Mouse (Mus musculus) midbrain, postnatal 0 days (tissue): ENCODE data around the gene Haghl. TPM values are rescaled to one million over a fixed set of nuclear protein-coding genes. Genes with fewer than 3 reads are reported as not detected.
A peak's percentile ranks its signal among the peaks of the same experiment; 100 is the strongest.

Source experiments
- ATAC-seq: fragments of 200-750 bp; cut with Nextera tagmentation; 2 replicates; pipeline ENCODE4 v1.8.0; 2017; ENCODE audit warnings: moderate number of reproducible peaks, mild to moderate bottlenecking, moderate TSS enrichment, moderate library complexity; ENCODE audit not compliant: low FRiP score
- DNase-seq: peaks from one replicate; pipeline ENCODE4 v3.0.0-alpha.2; 2015; ENCODE audit warnings: low spot score
- H3K27ac ChIP-seq: fragments of 300-500 bp; sonication (generic); 2 replicates; pipeline ENCODE4 v1.5.1; 2014; ENCODE audit warnings: low read depth, mild to moderate bottlenecking, low read length, mixed read lengths
- H3K27me3 ChIP-seq: fragments of 300-500 bp; sonication (generic); 2 replicates; pipeline ENCODE4 v1.6.1; 2014; ENCODE audit warnings: low read length, control low read depth, mixed read lengths; ENCODE audit not compliant: insufficient read depth
- H3K36me3 ChIP-seq: fragments of 300-500 bp; sonication (generic); 2 replicates; pipeline ENCODE4 v1.6.1; 2014; ENCODE audit warnings: low read length, control low read depth, mixed read lengths; ENCODE audit not compliant: insufficient read depth
- H3K4me1 ChIP-seq: fragments of 300-500 bp; sonication (generic); 2 replicates; pipeline ENCODE4 v1.6.1; 2014; ENCODE audit warnings: mild to moderate bottlenecking, control low read depth, antibody characterized with exemption, low read length, mixed read lengths; ENCODE audit not compliant: insufficient read depth
- H3K4me2 ChIP-seq: fragments of 300-500 bp; sonication (generic); 2 replicates; pipeline ENCODE4 v1.6.1; 2014; ENCODE audit warnings: low read depth, mild to moderate bottlenecking, low read length, mixed read lengths; ENCODE audit not compliant: poor library complexity, severe bottlenecking
- H3K4me3 ChIP-seq: fragments of 300-500 bp; sonication (generic); 2 replicates; pipeline ENCODE4 v1.5.1; 2014; ENCODE audit warnings: low read depth, mild to moderate bottlenecking, low read length, moderate library complexity
- H3K9ac ChIP-seq: fragments of 300-500 bp; sonication (generic); replicated peaks from 2 replicates; pipeline ENCODE4 v1.6.1; 2014; ENCODE audit warnings: mild to moderate bottlenecking, low read length, moderate library complexity, mixed read lengths; ENCODE audit not compliant: poor library complexity, severe bottlenecking
- H3K9me3 ChIP-seq: fragments of 300-500 bp; sonication (generic); 2 replicates; pipeline ENCODE4 v1.6.1; 2016; ENCODE audit warnings: low read length, control low read depth
- CTCF ChIP-seq: IDR thresholded peaks from 2 replicates; pipeline ENCODE4 v1.5.1; 2016; ENCODE audit warnings: antibody characterized with exemption, mild to moderate bottlenecking
- WGBS: fragments of 180-500 bp; shearing (Covaris S2); extraction: QIAGEN DNeasy Blood & Tissue Kit; methylation state at CpG from one replicate; pipeline ENCODE4 v1.1.7; 2014; 5-methylcytosine and 5-hydroxymethylcytosine counted together
- polyA plus RNA-seq: library from polyadenylated mRNA; unstranded; fragments of >200 nt; fragmentation: Nextera tagmentation; extraction: Ambion mirVana; gene quantifications from 2 replicates; pipeline ENCODE4 v1.2.1, GENCODE M21; 2015
- total RNA-seq: library from RNA; depleted of rRNA; stranded (reverse); fragments of >200 nt; gene quantifications from 2 replicates; pipeline ENCODE4 v1.2.3, GENCODE M21; 2014

Haghl gene
- total and polyA plus RNA-seq, 2 experiments from 2014 or later, result 149 to 206 TPM

GRCm38 (mm10) chr17:25781339-25781738 is 4.1 kb downstream of the Haghl start:
- Histone ChIP-seq H3K9ac (no peak overlapping the region), H3K9me3 (no peaks in the 10 kb centered on the region), H3K27me3 (no peaks in the 10 kb centered on the region), H3K27ac (no peak overlapping the region), H3K36me3 (peaks cover 44% of the 10 kb centered on the region), H3K4me2 (no peak overlapping the region), H3K4me3 (no peak overlapping the region), H3K4me1 (peaks cover 11% of the 10 kb centered on the region)
- DNase-seq (no peak), ATAC-seq (no peak)
- TF ChIP-seq CTCF, result no peak
- WGBS, result 85% methylated on average over 6 of the region's 6 CpGs

GRCm38 (mm10) chr17:25777948-25778347 is 7.5 kb downstream of the Haghl start:
- Histone ChIP-seq H3K4me3 (no peak overlapping the region), H3K9me3 (no peaks in the 10 kb centered on the region), H3K4me1 (peaks cover 7% of the 10 kb centered on the region), H3K36me3 (peaks cover 34% of the 10 kb centered on the region), H3K9ac (no peak overlapping the region), H3K27me3 (no peaks in the 10 kb centered on the region), H3K4me2 (no peak overlapping the region), H3K27ac (no peak overlapping the region)
- DNase-seq (no peak), ATAC-seq (no peak)
- WGBS, result 96% methylated on average over 5 of the region's 5 CpGs
- no peak for TF ChIP-seq CTCF

GRCm38 (mm10) chr17:25775318-25776062 is 10.0 kb downstream of the Haghl start:
- Histone ChIP-seq H3K4me1 (peaks cover 7% of the 10 kb centered on the region), H3K9me3 (no peaks in the 10 kb centered on the region), H3K27ac (no peak overlapping the region), H3K4me3 (no peak overlapping the region), H3K9ac (no peak overlapping the region), H3K36me3 (peaks cover 11% of the 10 kb centered on the region; the same call in 1 of the 2 replicates), H3K27me3 (no peaks in the 10 kb centered on the region), H3K4me2 (no peak overlapping the region)
- WGBS, result 81% methylated on average over 10 of the region's 10 CpGs
- ATAC-seq (no peak), DNase-seq (no peak)
- TF ChIP-seq CTCF, result no peak

- DNase-seq (peak; percentile 97), ATAC-seq (peak; percentile 79)
- TF ChIP-seq CTCF, result peak; percentile 100
- no peaks in the 10 kb centered on the region for H3K9me3 ChIP-seq
- under 1% methylated on average over 37 of the region's 37 CpGs for WGBS
- peaks cover 7% of the 10 kb centered on the region for H3K4me1 ChIP-seq
- H3K27ac ChIP-seq, result no peak within 1 kb of the TSS
- 0 out of 2 replicates have a peak, but pooled peaks cover 6% of the 10 kb centered on the region for H3K36me3 ChIP-seq
- peak within 1 kb of the TSS; percentile 86 for H3K9ac ChIP-seq
- H3K4me2 ChIP-seq, result peak within 1 kb of the TSS; percentile 78
- peak within 1 kb of the TSS; percentile 61 for H3K4me3 ChIP-seq
- no peaks in the 10 kb centered on the region for H3K27me3 ChIP-seq
Observed at GRCm38 (mm10) chr17:25773549-25774120, 11.8 kb downstream of the Haghl start, which contains the start of gene Narfl. Gene Narfl, plus strand, starts transcription at chr17:25773776.

- TF ChIP-seq CTCF, result no peak
- 61% methylated on average over 9 of the region's 9 CpGs for WGBS
- no peak for ATAC-seq
Observed at GRCm38 (mm10) chr17:25769331-25769730, 16.1 kb downstream of the Haghl start.

GRCm38 (mm10) chr17:25765886-25766285 is 19.6 kb downstream of the Haghl start:
- H3K27me3 ChIP-seq, result no peaks in the 10 kb centered on the region
- ATAC-seq (no peak), DNase-seq (peak; percentile 21)
- no peaks in the 10 kb centered on the region for H3K9me3 ChIP-seq
- H3K4me2 ChIP-seq, result no peak overlapping the region
- WGBS, result 55% methylated on average over 5 of the region's 5 CpGs
- no peak overlapping the region for H3K4me3 ChIP-seq
- H3K27ac ChIP-seq, result no peak overlapping the region
- no peaks in the 10 kb centered on the region for H3K36me3 ChIP-seq
- H3K9ac ChIP-seq, result no peak overlapping the region
- H3K4me1 ChIP-seq, result no peaks in the 10 kb centered on the region
- no peak for TF ChIP-seq CTCF

More at GRCm38 (mm10) chr17:25769331-25769730, 16.1 kb downstream of the Haghl start:
- DNase-seq, result no peak
- Histone ChIP-seq H3K4me3 (no peak overlapping the region), H3K36me3 (no peaks in the 10 kb centered on the region), H3K4me2 (no peak overlapping the region), H3K4me1 (peaks cover 2% of the 10 kb centered on the region), H3K27me3 (no peaks in the 10 kb centered on the region), H3K9ac (no peak overlapping the region), H3K9me3 (no peaks in the 10 kb centered on the region), H3K27ac (no peak overlapping the region)
